Mouse (Mus musculus): ENCODE measurements around the gene Gm45837.
A peak's percentile ranks its signal among the peaks of the same experiment; 100 is the strongest.

Gm45837 gene

DNA sequence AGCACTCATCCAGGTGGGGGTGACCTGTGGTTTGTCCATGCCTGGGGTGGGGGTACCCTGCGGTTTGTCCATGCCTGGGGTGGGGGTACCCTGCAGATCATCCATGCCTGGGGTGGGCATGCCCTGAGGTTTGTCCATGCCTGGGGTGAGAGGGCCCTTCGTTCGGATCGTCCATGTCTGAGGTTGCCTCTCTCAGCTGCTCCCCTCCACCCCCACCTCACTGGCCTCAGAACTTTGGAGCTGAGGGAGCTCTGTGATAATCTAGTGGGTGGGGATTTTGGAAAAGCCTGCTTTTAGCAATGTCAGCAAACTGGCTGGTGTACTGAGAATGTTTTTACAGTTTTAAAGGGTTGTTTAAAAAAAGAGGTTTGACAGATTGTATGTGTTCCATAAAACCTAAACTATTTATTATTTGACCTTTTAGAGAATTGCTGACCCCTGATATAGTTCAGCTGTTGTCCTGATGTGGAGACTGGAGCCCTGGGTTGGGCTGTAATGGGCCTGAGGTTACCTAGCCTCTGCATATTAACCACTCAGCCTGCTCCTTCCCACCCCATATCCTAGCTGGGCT, 18.7 kb upstream of the Gm45837 start:
- DNase-seq (ENCODE audit: low spot score), result no peak

DNA sequence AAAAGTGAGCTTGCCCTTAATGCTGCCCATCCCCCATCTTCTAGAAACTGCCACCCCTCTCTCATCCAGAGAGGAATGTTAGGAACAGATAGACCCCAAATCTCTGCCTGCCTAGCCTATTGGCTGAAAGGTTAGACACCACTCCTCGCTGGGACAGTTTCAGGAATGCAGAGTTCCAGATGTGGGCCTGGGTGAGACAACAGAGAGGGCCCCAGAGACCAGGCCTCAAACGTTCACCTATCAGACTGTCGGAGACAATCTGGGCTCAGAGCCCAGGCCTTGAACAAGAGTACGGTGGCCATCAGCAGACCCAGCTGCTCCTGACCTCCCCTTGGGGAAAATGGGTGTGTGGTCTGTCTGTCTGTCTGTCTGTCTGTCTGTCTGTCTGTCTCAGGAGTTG, 17.7 kb upstream of the Gm45837 start:
- no peak for DNase-seq (ENCODE audit: low spot score)

DNA sequence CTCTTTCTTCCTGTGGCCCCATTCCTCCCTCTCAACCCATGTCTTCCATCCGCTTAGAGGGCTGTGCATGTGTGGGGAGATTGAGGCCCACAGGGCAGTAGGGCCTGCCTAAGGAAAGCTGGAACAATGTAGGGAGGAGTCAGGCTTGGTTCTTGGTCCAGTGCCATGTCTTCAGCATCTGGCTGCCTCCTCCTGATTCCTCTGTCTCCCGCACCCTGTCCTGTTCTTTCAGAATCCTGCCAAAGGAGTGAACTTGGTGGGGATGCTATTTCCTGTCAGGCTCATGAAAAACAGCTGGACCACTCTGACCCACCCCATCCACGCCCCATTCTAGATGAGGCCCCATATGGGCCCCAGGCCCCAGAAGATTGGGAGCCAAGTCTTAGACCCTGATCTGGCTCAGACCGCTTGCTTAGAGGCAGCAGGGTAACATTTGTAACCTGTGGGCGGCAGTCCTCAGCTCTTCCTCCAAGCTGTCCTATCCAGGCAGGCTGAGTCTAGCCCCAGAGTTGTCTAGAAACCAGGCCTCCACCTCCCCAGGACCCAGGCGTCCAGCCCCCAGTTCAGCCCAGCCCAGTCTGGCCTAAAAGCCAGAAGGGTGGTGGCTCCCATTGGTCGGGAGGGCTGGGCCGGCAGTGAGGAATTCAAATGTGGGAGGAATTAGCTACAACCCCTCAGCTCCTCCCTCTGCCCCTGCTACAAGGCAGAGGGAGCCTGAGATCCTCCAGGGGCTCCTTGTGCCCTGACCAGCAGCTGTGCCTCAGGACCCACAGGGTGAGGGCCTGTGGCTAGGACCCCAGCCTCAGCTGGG, 16.8 kb upstream of the Gm45837 start:
- peak; percentile 67 for DNase-seq (ENCODE audit: low spot score)

DNA sequence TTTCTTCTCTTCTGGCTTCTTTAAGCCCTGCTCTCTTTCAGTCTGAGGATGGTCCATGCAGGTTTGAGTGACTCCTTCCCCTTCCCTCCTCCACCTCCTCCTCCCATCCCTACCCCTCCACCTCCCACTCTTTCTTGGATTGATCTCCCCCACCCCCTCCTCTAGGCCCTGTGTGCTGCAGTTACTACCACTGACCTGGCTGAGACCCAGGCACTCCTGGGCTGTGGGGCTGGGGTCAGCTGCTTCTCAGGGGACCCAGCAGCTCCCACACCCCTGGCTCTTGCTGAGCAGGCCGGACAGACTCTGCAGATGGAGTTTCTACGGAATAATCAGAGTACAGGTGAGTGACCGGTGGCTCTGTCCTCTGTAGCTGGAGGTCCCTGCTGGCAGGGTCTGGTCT, 16.1 kb upstream of the Gm45837 start:
- DNase-seq (ENCODE audit: low spot score), result no peak

DNA sequence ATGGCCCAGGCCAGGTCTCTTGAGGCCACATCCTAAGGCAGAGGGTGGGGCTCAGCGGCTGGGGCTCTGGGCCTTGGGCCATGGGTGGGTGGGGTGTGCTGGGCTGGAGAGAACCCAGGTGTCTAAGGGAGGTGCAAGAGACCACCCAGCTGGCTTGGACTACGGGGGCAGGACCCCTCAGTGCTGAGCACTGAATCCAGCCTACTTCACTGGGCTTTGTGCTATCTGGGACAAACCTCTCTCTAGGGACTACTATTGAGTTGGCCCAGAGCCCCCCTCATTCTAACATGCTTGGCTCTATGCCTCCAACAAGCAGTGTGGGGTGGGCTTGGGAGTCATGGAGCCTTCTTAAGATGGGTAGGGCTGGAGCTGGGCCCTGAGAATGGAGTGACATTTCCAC, 15.2 kb upstream of the Gm45837 start:
- DNase-seq (ENCODE audit: low spot score), result no peak

DNA sequence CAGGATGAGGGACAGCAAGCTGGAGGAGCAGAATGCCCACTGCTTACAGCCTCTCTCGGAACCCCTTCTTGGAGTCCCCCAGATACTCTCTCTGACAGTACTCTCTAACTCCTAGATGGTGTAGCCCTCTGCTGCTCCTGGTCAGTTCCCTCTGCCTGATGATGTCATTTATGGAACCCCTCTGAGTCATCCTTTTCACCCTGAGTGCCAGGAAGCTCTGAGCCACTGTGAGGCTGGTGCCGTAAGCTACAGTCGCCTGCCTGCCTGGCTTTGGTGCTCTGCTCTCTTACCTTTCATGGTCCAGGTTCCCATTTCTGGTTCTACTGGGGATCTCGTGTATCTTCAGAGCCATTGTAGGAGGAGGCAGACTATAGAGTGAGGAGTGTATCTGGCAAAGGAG, 13.5 kb upstream of the Gm45837 start:
- DNase-seq (ENCODE audit: low spot score), result no peak

DNA sequence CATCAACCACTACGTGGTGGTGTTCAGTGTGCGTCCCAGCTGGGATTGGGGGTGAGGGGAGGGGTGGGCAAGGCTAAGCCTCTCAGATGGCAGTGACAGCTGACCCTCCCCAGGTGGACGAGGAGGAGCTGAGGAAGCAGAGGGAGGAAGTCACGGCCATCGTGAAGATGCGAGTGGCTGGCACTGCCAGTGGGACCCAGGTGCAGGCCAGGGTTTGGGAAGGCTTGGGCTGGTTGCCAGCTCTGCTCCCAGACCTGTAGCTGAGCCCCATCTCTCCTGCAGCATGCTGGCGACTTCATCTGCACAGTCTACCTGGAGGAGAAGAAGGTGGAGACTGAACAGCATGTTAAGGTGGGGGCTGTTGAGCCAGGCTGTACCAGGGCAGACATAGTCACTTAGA, 9.2 kb upstream of the Gm45837 start:
- DNase-seq (ENCODE audit: low spot score), result no peak

DNA sequence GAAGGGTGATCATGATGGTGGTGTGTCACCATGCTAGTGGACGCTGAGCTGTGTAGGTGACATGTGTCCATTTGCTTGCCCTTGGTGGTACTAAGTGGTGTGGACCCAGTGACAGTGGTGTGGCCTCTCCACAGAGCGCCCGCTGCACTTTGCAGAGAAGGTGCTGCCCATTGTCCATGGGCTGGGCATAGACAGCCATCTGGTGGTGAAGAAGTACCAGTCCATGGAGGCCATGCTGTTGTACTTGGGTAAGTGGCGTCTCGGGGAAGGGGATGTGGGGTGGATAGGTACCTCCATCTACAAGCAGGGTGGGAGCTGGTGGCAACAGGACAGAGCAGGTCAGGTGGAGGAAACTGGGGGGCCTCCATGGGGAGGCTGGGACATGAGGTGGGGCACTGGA, 6.9 kb upstream of the Gm45837 start:
- DNase-seq (ENCODE audit: low spot score), result no peak

DNA sequence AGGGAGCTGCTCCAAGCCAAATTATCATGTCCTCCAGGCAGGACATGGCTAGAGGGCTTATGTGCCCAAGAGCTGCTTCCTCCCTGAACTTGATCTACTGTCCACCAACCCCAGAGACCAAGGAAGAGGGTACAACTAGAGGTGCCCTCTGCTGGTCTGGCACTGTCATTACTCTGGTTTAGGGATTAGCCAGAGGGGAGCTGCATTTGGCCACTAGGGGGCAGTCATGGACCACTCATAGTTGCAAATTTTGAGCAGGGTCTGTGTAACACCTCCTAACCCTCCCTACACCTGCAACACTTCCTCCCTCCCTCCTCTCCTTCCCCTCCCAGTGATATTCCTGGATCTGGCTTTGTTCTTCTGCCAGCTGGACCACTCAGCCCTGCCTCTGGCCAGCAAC, 2.1 kb downstream of the Gm45837 start:
- DNase-seq (ENCODE audit: low spot score), result peak; percentile 86

DNA sequence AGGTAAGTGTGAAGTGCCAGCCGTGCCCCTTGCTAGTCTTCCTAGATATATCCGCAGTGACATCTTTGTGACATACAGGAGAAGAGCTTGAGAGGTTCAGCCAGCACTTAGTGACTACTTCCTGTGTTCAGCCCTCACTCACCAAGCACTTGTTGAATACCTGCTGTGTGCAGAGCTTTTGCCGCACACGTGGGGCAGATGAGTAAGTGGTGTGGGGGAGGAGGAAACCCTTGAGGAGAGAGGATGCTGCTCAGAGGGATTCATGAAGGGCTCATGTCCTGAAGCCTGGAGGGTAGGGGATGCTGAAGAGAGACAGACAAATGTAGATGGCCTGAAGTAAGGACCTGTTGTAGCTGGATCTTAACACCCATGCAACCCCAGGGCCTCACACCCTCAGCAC, 3.5 kb downstream of the Gm45837 start:
- DNase-seq (ENCODE audit: low spot score), result no peak

DNA sequence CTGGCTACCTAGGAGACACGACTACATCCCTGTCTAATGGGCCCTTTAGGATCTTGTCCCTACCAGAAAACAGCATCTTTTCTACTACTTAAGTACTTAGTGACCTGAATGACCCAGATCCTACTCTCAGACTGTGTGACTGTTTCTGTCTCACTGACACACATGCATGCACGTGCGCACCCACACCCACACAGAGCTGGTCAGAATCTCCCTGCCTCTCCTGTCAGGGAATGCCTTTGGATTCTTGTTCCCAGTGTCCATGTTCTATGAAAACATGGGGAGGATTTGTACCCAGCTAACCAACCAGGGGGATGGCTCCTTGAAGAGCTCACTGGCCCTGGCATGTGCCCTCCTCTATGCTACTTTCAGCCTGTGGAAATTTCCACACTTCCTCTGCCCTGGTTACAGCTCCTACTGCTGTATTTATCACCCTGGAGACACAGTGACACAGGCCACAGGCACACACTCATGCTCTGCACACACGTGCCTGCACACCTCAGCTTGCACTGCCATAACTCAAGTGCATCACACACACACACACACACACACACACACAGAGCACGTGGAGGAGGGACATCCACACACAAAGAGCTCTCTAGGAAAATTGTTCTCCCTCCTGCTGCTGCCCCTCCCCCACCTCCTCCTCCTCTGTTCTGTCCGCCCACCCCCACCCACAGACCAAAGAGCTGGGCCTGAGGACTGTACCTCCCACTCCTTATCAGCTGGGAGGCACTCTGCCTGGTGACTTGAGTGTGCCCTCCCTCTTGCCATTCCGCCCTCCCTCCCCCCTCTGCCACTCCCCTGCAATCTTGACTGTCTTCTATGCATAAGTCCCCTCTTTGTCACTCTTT, 4.2 kb downstream of the Gm45837 start:
- DNase-seq (ENCODE audit: low spot score), result no peak

DNA sequence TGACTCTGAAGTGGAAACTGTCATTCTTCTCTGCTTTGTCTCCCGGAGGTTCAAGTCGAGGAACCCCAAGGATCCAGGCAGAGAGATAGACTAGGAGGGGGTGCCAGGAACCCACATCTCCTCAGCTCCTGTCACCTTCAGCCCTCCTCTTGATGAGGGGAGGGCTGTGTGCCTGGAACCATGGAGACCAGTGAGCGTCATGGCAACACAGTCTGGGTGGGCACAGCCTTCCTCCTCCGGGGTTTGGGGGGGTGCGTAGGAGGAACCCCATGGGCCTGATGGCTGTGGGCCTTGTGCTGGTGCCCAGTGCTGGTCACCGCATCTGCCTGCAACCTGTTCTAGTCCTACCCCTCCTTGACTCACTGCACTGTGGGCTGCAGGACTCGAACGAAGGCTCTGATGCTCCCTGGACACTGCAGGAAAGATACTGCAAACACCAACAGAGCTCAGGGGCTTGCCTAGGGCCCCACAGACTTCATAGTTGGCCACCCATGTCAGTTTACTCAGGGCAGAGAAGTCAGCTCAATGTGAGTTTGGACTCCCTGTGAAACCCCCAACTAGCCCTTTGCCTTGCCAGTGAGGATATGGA, 4.9 kb downstream of the Gm45837 start:
- no peak for DNase-seq (ENCODE audit: low spot score)

DNA sequence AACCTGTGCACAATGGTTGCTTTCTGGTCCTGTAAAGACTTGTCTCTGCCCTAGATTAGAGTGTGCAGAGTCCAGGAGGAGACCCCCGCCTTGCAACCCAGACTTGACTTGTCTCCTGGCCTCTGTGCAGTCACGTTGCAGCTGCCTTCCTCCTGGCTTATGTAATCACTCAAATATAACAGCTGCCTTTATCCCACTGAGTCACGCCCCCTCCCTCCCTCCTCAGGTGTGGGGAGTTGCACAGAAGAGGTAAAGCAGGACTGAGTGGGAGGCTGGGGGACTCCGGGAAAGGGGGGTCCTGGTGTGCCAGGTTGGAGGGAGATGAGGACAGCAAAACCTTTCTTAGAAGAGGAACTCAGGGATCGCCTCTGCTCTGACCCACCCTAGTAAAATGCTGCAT, 5.7 kb downstream of the Gm45837 start:
- no peak for DNase-seq (ENCODE audit: low spot score)

DNA sequence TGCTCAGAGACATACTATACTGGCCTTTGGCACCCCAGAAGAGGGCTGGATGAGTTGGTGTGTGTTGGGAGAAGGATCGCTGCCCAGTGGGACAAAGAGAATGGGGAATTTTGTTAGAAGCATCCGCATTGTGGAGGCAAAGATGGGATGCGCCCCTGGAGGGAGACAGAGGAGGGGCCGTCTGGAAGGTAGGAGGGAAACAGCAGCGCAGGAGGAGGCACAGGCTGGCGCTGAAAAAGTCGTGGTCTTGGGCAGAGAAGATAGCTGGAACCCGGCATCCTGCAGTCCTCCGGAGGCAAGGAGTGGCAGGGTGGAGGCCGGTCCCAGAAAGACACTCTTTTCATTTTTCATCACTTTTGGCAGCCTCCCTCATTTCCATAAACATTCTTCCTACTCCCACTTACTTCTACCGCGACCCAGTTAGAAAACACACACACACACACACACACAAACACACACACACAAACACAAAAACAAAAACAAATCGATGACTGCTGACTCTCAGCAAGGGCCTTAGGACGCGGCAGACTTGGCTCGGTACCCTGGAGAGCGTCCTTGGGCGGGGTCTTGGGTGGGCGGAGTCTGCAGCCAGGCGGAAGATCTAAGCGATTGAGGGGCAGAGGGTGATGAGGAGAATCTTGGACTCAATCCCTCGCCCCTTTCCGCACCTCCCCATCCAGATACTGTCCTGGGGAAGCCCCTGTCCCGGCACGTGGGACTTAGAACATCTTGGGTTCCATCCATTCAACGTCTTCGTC, 8.5 kb downstream of the Gm45837 start:
- peak; percentile 77 for DNase-seq (ENCODE audit: low spot score)

DNA sequence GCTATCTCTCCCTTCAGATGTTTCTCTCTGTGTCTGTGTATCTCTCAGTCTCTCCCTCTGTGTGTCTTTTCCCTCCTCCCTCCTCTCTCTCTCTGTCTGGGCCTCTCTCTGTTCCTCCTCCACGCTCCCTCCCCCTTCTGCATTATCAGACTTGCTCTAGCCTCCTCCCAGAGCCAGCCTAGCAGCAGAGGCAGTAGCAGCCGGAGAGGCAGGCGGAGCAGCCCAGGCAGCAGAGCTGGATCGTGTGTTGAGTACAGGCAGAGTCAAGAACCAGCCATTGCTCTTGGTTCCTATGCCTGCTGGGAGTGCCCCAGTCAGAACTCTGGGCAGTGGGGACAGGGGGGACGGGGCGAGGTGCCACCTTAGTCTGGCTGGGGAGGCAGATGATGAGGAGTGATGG, 10.8 kb downstream of the Gm45837 start, which contains the start of gene Pde2a:
Gene Pde2a (plus strand): TSS at position 163 of the 400 bp plus-strand sequence.
- DNase-seq (ENCODE audit: low spot score), result no peak

DNA sequence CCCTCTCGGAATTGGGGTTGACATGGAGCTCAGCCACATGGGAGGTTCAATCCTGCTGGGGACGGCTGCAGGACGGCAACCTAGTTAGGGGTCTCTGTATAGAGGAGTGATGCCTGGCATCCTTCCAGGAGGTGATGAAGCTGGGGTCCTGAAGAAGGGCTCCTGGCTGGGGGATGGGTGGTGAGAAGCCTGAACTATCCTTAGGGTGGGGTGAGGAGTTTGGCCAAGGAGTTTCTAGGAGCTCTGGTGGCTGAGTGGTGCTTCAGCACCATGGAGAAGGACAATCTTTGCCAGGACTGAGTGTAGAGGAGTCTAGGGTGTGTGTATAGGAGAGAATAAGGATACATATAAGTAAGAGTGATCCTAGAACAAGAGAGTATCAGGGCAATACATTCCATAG, 11.4 kb downstream of the Gm45837 start:
- peak; percentile 74 for DNase-seq (ENCODE audit: low spot score)

DNA sequence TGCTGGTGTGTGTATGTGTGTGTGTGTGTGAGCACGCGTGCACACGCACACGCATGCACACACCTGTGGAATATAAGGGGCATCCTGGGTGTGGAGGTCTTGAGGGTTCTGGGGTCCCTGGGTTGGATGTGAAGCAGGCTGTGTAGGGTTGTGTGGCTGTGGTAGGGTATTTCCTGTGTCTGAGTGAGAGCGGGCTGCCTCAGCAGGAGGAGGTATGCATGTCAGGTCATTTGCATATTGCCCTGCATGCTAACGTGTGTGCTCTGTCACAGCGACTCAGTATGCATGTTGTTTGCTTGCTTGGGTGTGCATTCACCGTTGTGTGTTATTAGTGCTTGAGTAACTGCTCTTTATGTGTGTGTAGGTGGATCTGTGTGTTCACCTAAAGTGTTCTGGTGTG, 12.0 kb downstream of the Gm45837 start:
- no peak for DNase-seq (ENCODE audit: low spot score)

DNA sequence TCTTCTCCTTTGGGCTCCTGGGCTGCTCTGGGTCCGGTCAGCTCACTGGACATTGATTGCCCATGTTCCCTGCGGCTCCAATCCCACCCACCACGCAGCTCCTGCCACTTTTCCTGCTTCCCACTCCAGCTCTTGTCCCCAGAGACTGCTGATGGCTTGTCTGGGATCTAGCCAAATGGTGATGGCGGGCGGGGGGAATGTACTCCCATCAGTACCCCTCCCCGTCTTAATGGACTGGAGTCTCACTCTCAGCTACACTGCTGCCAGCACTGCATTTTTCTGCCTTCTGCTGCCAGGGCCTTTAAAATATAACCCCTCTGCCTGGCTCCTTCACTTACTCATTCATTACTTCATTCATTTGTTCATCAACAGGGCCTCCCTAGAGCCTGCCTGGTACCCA, 13.3 kb downstream of the Gm45837 start:
- DNase-seq (ENCODE audit: low spot score), result no peak

DNA sequence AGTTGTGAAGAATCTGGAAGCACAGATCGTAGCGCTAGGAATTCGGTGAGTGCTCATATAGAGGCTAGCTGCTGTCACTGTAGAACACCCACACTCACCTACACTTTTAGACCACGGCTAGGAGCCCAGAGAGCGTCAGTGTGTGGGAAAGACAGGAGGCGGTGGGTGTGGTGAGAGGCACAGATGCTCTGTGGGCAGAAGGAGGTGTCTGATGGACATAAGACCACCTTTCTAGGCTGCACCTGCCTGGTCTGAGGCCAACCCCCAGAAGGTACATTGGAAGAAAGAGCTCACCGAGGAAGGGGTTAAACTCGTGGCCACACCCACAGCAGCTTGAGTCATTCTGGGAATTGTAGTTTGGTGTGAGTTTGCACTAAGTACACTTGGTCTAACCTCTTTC, 16.0 kb downstream of the Gm45837 start:
- no peak for DNase-seq (ENCODE audit: low spot score)

DNA sequence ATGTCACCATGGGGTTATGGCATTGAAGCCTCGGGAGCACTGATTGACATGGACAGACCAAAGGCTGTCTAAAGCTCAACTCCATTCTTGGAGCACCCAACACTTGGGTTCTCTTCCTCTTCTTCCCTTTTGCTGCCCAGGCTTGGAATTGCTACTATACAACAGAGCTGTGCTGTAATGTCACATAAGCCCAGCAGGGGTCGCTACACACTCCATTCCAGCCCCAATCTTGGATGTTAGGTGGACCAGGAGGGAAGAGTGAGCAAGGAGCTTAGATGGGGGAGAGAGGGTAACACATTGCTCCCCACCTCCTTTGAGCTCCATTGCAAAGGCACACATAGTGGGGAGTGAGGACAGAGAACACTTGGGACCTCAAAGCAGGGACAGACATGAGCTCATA, 17.1 kb downstream of the Gm45837 start:
- DNase-seq (ENCODE audit: low spot score), result peak; percentile 65

DNA sequence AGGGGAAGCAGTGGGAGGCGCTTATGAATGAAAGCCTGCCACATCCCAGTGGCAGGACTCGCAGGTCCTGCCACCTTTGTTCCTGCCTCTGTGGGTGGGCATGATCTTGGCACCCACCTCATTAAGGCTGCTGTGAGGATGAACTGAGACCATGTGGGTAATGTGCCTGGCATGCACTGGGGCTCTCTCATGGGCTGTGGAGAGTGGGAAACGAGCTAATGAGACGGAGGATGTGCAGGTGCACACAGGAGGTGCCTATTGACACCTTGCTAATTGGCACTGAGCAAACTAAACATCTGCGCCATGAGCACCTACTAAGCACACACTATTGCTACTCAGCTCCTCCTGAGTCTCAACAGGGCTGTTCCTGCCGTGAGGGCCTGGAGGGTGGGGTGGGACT, 24.4 kb downstream of the Gm45837 start:
- DNase-seq (ENCODE audit: low spot score), result no peak

DNA sequence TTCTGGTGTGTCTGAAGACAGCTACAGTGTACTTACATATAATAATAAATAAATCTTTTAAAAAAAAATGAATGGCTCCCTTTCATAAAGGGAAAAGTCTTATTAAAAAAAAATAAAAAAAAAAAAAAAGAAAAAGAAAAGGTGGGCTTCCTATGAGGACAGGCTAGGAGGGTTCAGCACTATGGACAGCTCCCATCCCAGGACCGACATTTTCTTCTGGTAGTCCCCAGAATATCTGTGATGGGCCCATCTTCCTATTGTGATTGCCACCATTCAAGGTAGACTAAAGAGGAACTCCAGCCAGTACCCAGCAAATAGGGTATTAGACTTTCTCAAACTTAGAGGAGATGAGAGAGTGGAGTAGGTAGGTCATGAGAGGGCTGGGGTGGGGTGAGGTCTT, 27.2 kb downstream of the Gm45837 start:
- DNase-seq (ENCODE audit: low spot score), result peak; percentile 81

Data from embryo, embryonic 10 days (tissue).